Mouse (Mus musculus): ENCODE measurements around the gene Cacna1a.

- TF ChIP-seq CTCF (IDR thresholded peaks at IDR 0.05; ENCODE audit: borderline replicate concordance, control insufficient read depth, extremely low read depth, insufficient read depth, low read length, poor library complexity) (no peak), POLR2A (IDR thresholded peaks at IDR 0.05; ENCODE audit: control insufficient read depth, extremely low read depth, insufficient read depth, low read length, poor library complexity) (no peak)
Measured at GRCm38 (mm10) chr8:84424426-84424825, 36.2 kb downstream of the Cacna1a start.
